Mouse (Mus musculus): ENCODE data around the gene Evl.
A peak's percentile ranks its signal among the peaks of the same experiment; 100 is the strongest.

The Evl gene

DNA sequence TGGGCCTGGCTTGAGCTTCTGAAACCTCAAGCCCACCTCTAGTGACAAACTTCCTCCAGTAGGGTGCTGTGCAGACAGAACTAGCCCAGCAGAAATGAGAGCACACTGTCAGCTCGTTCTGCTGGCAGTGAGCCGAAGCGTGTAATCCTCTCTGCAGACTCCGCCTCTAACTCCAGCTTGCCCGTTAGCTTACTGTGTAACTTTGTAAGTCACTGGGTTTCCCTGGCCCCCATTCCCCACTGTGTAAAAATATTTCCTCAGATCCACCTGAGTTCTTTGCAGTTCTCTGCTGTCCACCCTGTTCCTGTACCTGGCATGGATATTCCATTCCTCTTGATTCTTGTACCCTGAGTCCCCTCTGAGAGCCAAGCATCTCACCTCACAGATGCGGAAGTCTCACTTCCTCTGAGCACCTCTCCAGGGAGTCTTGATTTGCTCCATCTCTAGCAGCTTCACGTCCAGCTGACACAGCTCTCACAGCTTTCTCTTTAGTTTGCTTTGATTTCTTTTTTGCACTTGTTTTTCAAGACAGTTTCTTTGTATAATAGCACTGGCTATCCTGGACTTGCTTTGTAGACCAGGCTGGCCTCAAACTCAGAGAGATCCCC lies 96.6 kb downstream of the Evl start:
- no peak for DNase-seq

DNA sequence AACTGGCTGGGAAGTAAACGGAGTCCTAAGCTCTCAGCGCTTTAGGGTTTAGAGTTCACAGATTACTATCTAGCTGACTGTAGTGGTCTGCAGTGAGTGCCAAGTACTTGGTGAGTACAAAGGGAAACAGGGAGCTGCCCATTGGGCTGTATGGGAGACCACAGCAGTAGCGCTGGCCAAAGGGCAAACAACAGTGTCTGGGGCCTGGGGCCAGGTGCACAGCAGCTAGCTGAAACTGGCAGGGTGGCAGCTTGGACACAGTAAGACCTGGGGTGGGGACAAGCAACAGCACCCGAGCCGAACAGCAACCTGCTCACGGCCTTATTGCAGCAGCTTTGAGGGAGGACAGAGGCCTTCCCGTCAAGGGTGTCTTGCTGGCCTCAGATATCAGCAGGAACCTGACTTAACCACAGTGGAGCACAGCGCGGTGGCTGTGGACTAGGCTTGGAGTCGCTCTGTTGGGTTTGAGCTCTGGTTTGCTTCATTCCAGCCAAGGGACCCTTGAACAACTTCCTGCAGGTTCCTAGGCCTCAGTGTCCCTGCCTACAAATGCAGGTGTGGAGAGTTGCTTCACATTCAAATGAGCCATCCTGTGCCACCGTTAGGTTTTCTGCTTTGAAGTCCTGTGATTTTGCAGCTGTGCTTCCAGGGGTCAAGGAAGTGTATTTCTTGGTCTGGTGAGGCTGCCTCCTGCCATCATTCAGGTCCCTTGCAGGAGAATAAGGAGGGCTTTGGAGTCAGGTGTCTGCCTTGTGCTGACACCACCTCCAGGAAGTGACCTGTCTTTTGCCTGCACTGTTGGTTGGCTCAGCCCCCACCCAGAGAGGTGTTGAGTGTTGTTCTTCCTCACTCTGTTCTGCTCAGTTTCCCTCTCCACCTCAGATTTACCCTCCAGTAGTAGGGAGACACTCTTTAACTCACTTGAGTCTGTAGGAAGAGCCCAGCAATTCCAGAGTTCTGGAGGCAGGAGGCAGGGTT lies 99.1 kb downstream of the Evl start:
- DNase-seq: no peak

DNA sequence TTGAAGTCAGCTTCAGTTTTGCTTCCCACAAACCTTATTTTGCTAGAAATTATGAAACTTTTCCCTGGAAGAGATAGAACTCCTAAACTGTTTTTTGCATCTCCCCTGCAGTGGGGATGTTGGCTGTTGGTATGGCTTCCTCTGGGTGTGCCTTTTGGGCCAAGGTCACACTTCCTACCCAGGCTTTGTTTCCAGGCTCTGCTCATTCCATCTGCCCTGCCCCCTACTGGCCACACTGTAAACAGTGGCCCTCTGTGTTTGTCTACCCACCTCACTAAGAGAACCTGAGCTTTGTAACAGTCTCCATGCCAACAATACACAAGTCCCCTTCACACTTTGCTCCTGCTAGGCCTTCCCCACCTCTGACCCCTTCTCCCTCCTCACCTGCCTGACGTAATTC lies 102.8 kb downstream of the Evl start:
- peak; percentile 47 for DNase-seq

DNA sequence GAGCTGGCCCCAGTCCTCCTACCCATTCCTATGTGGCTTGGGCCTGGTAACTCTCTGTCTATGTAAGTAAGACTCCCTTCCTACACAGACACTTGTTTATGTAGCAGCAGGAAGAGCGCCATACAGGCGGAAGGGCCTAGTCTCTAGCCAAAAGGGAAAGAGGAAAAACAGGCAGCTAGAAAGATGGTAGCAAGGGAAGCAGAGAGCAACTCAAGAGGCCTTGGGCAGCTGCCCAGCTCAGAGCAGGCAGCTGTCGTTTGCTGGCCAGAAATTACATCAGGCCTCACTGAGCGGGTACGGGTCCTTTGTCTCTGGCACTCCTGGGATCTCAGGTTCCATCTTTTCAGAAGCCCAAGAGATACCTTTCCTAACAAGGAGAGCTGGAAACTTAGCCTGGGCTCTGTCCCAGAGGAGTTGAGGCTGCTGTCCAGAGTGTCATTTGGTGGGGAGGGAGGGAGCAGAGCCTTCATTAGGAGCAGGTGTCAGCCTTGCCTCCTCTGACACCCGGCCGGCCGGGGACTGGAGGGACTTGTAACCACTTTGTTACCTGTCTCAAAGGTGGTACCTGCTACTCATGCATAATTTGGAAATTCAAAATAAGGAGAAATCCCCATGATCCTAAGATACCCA lies 114.2 kb downstream of the Evl start:
- DNase-seq: no peak

GRCm38 (mm10) chr12:108671541-108671940 lies 117.0 kb downstream of the Evl start:
- no peak for DNase-seq

- no peak for DNase-seq
Measured at GRCm38 (mm10) chr12:108672908-108673307, 118.4 kb downstream of the Evl start.

- DNase-seq: no peak
Measured at GRCm38 (mm10) chr12:108673546-108673945, 119.0 kb downstream of the Evl start.

DNA sequence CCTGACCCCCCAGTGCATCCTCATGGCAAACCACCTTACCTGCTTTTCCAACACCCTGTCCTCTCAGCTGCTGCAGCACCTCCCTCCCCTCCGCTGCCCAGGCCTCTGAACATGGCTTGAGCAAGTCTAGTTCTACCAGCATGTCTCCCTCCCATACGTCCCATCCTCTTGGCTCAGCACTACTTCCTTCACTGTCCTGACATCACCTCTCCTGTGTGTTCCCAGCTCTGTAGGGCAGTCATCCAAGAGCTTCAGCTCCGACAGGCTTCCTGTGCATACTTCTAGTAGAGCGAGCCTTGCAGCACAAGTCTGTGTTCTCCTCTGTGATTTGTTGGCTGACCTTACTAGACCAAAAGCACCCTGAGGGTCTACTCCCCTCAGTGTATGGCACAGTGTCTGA lies 120.0 kb downstream of the Evl start:
- no peak for DNase-seq

GRCm38 (mm10) chr12:108674916-108675315 lies 120.4 kb downstream of the Evl start:
- DNase-seq: no peak

GRCm38 (mm10) chr12:108675614-108676401 lies 121.3 kb downstream of the Evl start:
- DNase-seq: no peak

DNA sequence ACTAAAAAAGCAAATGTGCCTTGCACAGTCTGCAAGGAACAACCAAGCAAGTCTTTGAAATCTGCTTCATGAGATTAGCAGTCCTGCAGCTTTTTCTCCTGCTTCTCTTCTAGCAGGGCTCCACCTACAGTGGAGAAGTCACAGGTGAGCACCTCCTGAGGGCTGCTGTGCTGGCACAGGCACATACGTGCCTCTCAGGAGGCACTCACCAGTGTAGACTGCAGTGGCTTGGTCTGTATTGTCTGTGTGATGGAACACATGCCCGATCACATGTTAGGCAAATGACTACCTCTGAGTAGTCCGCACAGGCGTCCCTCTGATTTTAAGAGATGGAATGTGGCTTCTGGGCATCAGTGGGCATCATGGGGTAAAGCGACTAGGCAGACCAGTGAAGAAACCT lies 122.6 kb downstream of the Evl start:
- DNase-seq: no peak

- no peak for DNase-seq
Measured at GRCm38 (mm10) chr12:108678366-108678765, 123.8 kb downstream of the Evl start.

GRCm38 (mm10) chr12:108680861-108681260 lies 126.3 kb downstream of the Evl start:
- no peak for DNase-seq

- no peak for DNase-seq
Measured at GRCm38 (mm10) chr12:108682240-108683023, 127.9 kb downstream of the Evl start.

GRCm38 (mm10) chr12:108686463-108686862 lies 131.9 kb downstream of the Evl start:
- DNase-seq: no peak

- peak; percentile 31 for DNase-seq
Measured at GRCm38 (mm10) chr12:108686926-108687325, 132.4 kb downstream of the Evl start.

DNA sequence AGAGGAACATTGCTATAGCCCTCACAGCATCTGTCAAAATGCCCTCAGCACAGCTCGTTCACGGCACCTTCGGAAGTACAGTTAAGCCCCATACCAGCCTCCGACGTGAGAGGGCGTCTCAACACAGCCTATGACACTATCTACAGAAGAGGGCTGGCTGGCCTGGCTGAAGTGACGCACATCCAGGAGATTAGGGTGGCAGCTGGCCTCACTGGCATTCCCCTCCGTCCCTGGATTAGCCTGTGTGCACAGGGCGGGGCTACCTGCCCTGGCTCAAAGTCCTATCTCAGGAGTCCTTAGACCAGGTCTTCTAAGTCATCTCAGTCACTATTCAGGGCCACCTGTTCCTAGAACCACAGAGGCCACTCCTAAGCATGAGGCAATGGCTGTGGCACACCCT lies 134.6 kb downstream of the Evl start:
- no peak for DNase-seq

- no peak for DNase-seq
Measured at GRCm38 (mm10) chr12:108690529-108690928, 136.0 kb downstream of the Evl start.

GRCm38 (mm10) chr12:108693592-108693991 lies 139.1 kb downstream of the Evl start:
- DNase-seq: no peak

GRCm38 (mm10) chr12:108694223-108694622 lies 139.7 kb downstream of the Evl start:
- DNase-seq: no peak

DNA sequence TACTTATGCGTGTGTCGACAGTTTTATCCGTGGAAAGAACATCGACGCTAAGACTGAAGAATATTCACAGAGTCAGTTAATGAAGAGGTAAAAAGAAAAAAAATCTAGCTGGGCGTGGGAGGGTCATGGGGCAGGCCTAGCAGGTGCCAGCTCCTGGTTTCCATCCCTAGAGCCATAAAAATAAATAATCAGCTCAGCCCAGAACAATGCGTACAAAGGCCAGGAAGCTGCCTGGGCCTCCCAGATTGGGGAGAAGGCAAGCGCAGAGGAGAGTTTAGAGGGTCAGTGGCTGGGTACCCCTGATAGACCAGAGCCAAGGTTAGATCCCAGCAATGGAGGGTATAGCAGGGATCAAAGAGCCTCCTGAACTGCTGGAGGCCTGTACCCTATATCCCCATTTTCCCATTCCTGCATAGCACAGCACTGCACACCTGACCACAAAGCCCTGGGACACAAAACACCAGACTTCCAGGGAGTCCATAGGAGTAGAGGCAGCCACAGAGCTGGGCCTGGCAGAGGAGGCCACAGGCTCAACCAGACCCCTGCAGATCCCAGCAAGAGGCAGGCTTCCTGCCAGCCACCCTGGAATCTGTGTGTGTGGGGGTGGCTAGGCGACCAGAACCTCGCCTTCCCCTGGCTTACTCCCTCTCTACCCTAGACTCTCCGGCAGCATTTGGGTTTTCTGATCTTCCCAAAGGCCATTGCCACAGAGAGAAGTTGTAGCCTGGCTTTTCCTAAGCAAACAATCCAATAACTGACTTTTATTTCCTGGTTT lies 144.4 kb downstream of the Evl start:
- DNase-seq: no peak
